Mouse (Mus musculus) bone marrow, adult 2 months (tissue): Measurements from ENCODE around the gene Fam173b.

Experiments used
- CTCF ChIP-seq: fragments of 200-500 bp; IDR thresholded peaks from 2 replicates; pipeline ENCODE4 v1.5.1; 2011; ENCODE audit warnings: low read length, control low read depth; ENCODE audit not compliant: control insufficient read depth, insufficient read depth
- POLR2A ChIP-seq: fragments of 200-500 bp; IDR thresholded peaks from 2 replicates; pipeline ENCODE4 v1.6.1; 2011; ENCODE audit warnings: low read depth, mild to moderate bottlenecking, control low read depth, low read length, borderline replicate concordance; ENCODE audit not compliant: control insufficient read depth

DNA sequence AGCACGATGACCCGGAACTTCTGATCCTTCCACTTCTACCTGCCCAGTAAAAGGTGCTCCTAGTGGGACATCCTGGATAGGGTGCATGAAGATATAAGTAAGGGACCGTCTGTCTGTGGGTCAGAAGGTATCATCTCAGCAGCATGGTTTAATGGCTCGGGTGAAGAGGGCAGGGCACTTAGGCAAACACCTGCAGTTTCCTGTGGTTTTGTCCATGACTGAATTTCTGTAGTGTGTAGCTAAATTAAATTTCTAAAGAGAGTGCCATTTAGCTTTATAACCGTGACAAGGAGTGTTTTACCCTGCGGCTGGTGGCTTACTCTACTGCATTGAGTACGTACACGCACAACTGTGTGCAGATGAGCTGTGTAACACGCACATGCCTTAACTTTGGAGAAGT is 15.6 kb downstream of the Fam173b start:
- TF ChIP-seq POLR2A (no peak), CTCF (no peak)
